Mouse (Mus musculus) forelimb bud, embryonic 11.5 days (tissue): ENCODE data around the gene Hax1.

Experiments used
- DNase-seq: peaks from one replicate; pipeline ENCODE4 v3.0.0-alpha.2; 2012; ENCODE audit warnings: low read depth, low spot score

Hax1 gene

GRCm38 (mm10) chr3:89998612-89999054 lies at the start of gene Hax1:
Gene Hax1 (minus strand): TSS chr3:89998780.
- DNase-seq, result peak; percentile 98

- DNase-seq, result no peak
Observed at GRCm38 (mm10) chr3:90036263-90036662, 37.7 kb upstream of the Hax1 start.

GRCm38 (mm10) chr3:90034653-90035052 lies 36.1 kb upstream of the Hax1 start:
- DNase-seq, result no peak

- DNase-seq, result no peak
Observed at GRCm38 (mm10) chr3:90016626-90017025, 18.0 kb upstream of the Hax1 start.

- DNase-seq, result no peak
Observed at GRCm38 (mm10) chr3:90010291-90010690, 11.7 kb upstream of the Hax1 start.

- no peak for DNase-seq
Observed at GRCm38 (mm10) chr3:90004091-90004796, 5.7 kb upstream of the Hax1 start.

- no peak for DNase-seq
Observed at GRCm38 (mm10) chr3:89999830-90000229, 1.2 kb upstream of the Hax1 start.

GRCm38 (mm10) chr3:89999090-89999489 lies 510 bp upstream of the Hax1 start:
- DNase-seq, result peak; percentile 80

GRCm38 (mm10) chr3:89997791-89998495 lies 637 bp downstream of the Hax1 start:
- DNase-seq, result peak; percentile 41

GRCm38 (mm10) chr3:89994807-89995515 lies 3.6 kb downstream of the Hax1 start:
- no peak for DNase-seq

GRCm38 (mm10) chr3:89987822-89988221 lies 10.8 kb downstream of the Hax1 start:
- DNase-seq, result no peak

GRCm38 (mm10) chr3:89987211-89987610 lies 11.4 kb downstream of the Hax1 start:
- no peak for DNase-seq

- DNase-seq, result no peak
Observed at GRCm38 (mm10) chr3:89982426-89982825, 16.2 kb downstream of the Hax1 start.

- DNase-seq, result no peak
Observed at GRCm38 (mm10) chr3:89976859-89977258, 21.7 kb downstream of the Hax1 start.

- DNase-seq, result no peak
Observed at GRCm38 (mm10) chr3:89968509-89968908, 30.1 kb downstream of the Hax1 start.

GRCm38 (mm10) chr3:89966946-89967345 lies 31.6 kb downstream of the Hax1 start:
- DNase-seq, result peak; percentile 26

- DNase-seq, result no peak
Observed at GRCm38 (mm10) chr3:89965972-89966371, 32.6 kb downstream of the Hax1 start.

- no peak for DNase-seq
Observed at GRCm38 (mm10) chr3:89965557-89965956, 33.0 kb downstream of the Hax1 start.

GRCm38 (mm10) chr3:89963926-89964739 lies 34.4 kb downstream of the Hax1 start:
- DNase-seq, result peak; percentile 69

- DNase-seq, result peak; percentile 66
Observed at GRCm38 (mm10) chr3:89963221-89963763, 35.3 kb downstream of the Hax1 start, which contains the start of gene Atp8b2. Gene Atp8b2 (minus strand): TSS chr3:89963508.

- peak; percentile 19 for DNase-seq
Observed at GRCm38 (mm10) chr3:89962751-89963220, 35.8 kb downstream of the Hax1 start.
